Mouse (Mus musculus) stomach, embryonic 15.5 days (tissue): ENCODE data around the gene Gpr153. TPM values are rescaled to one million over a fixed set of nuclear protein-coding genes. Genes with fewer than 3 reads are reported as not detected.
A peak's percentile ranks its signal among the peaks of the same experiment; 100 is the strongest.

Experiments
- ATAC-seq: fragments of 200-750 bp; cut with Nextera tagmentation; 2 replicates; pipeline ENCODE4 v1.8.0; 2017; ENCODE audit warnings: low read depth, moderate number of reproducible peaks, moderate TSS enrichment; ENCODE audit not compliant: insufficient read depth, low FRiP score
- H3K27ac ChIP-seq: fragments of 300-500 bp; sonication (generic); 2 replicates; pipeline ENCODE4 v1.5.1; 2015; ENCODE audit warnings: mild to moderate bottlenecking, inconsistent platforms
- H3K27me3 ChIP-seq: fragments of 300-500 bp; sonication (generic); replicated peaks from 2 replicates; pipeline ENCODE4 v1.6.1; 2015; ENCODE audit warnings: inconsistent platforms
- H3K36me3 ChIP-seq: fragments of 300-500 bp; sonication (generic); 2 replicates; pipeline ENCODE4 v1.6.1; 2015; ENCODE audit warnings: inconsistent platforms
- H3K4me1 ChIP-seq: fragments of 300-500 bp; sonication (generic); 2 replicates; pipeline ENCODE4 v1.6.1; 2015; ENCODE audit warnings: inconsistent platforms
- H3K4me2 ChIP-seq: fragments of 300-500 bp; sonication (generic); 2 replicates; pipeline ENCODE4 v1.6.1; 2015; ENCODE audit warnings: mild to moderate bottlenecking, inconsistent platforms
- H3K4me3 ChIP-seq: fragments of 300-500 bp; sonication (generic); replicated peaks from 2 replicates; pipeline ENCODE4 v1.5.1; 2015; ENCODE audit warnings: inconsistent platforms
- H3K9ac ChIP-seq: fragments of 300-500 bp; sonication (generic); 2 replicates; pipeline ENCODE4 v1.6.1; 2015; ENCODE audit warnings: inconsistent platforms
- H3K9me3 ChIP-seq: fragments of 300-500 bp; sonication (generic); 2 replicates; pipeline ENCODE4 v1.6.1; 2016; ENCODE audit warnings: inconsistent platforms
- WGBS: fragments of 180-500 bp; shearing (Covaris S2); methylation state at CpG from one replicate; pipeline ENCODE4 v1.1.7; 2015; 5-methylcytosine and 5-hydroxymethylcytosine counted together
- polyA plus RNA-seq: library from polyadenylated mRNA; unstranded; fragments of >200 nt; fragmentation: Nextera tagmentation; extraction: Ambion mirVana; gene quantifications from 2 replicates; pipeline ENCODE4 v1.2.1, GENCODE M21; 2015

Gene Gpr153
- polyA plus RNA-seq, 1 experiment from 2014 or later = 13.5 TPM

DNA sequence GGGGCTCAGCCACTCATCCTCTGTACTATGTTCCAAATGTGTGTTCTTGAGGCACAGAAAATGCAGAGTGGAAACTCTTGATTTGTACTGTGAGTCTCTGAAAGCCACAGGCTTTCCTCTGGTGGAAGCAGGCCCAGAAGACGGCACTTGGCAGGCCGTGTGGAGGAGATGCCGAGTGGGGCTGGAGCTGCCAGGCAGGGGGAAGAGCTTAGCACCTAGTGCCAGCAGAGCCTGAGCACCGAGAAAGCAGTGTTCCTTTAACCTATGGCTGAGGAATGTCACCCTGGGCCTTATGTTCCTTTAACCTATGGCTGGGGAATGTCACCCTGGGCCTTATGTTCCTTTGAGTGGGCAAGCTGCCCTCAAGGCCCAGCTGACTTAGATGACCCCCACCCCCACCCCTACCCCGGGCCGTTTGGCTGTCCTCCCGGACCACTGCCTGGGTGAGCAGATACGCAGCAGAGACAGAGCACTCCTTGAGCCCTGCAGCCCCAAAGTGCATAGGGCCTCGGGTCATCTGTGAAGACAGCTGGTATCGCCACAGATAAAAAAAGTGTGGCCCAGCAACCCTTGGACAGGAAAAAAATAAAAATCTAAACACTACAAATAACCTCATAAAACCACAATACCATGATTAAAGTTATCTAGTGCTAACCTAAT lies 7.7 kb upstream of the Gpr153 start:
- Histone ChIP-seq H3K9ac (no peak overlapping the region), H3K36me3 (no peaks in the 10 kb centered on the region), H3K27me3 (no peaks in the 10 kb centered on the region), H3K27ac (no peak overlapping the region), H3K4me1 (peaks cover 17% of the 10 kb centered on the region), H3K9me3 (no peaks in the 10 kb centered on the region), H3K4me2 (no peak overlapping the region), H3K4me3 (no peak overlapping the region)
- ATAC-seq = no peak
- 58% methylated on average over 10 of the region's 10 CpGs for WGBS

DNA sequence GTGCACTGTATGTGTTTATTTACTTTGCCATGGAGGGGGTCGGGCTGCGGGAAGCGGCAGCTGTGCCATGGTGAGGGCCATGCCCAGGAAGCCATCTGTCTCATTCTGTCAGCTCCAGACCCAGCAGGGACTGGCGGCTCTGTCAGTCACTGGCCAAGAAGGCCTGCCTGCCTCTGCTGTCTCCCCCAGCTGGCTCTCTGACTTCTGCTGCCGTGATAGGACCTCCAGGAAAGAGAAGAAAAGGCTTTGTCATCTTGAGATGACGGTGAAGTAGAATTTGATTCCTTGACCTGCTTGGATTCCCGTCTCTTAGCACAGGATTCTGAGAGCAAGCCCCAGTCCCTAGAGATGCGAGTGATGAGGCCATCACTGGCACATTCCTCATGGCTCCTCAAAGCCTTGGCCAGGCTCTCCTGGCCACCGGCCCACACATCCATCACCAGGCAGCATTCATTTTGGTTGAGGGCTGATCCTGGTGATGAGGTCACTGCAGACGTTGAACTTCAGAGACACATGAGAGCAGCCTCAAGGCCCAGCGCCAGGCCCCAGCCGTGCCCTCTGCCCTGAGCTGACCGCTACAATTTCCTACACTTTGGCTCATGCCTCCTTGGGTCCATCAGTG lies 6.2 kb upstream of the Gpr153 start:
- Histone ChIP-seq H3K4me2 (no peak overlapping the region), H3K9me3 (no peaks in the 10 kb centered on the region), H3K27ac (no peak overlapping the region), H3K4me1 (peaks cover 29% of the 10 kb centered on the region), H3K4me3 (no peak overlapping the region), H3K27me3 (no peaks in the 10 kb centered on the region), H3K36me3 (no peaks in the 10 kb centered on the region), H3K9ac (no peak overlapping the region)
- no peak for ATAC-seq
- WGBS = 66% methylated on average over 13 of the region's 13 CpGs

DNA sequence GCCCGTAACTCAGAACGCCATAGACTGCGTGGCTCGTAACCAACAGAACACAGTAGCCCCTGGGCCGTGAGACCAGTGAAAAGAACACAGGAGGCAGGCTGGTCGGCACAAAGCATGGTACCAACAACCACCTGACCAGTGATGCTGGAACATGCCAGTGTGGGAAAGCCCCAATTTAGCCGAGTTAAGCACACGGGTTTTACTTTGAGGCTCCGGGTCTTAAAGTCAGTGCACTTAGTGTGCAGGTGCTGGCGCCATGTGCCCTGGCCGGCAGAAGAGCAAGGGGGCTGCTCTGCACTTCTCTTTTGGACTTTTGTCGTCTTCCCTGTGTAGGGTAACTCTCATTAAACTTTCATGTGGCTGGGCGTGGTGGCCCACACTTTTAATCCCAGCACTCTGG lies 4.1 kb upstream of the Gpr153 start:
- Histone ChIP-seq H3K9ac (no peak overlapping the region), H3K27ac (no peak overlapping the region), H3K9me3 (no peaks in the 10 kb centered on the region), H3K4me3 (no peak overlapping the region), H3K27me3 (peaks cover 8% of the 10 kb centered on the region; the same call in 1 of the 2 replicates), H3K4me1 (peaks cover 41% of the 10 kb centered on the region), H3K36me3 (no peaks in the 10 kb centered on the region), H3K4me2 (no peak overlapping the region)
- no peak for ATAC-seq
- WGBS = 87% methylated on average over 13 of the region's 13 CpGs

DNA sequence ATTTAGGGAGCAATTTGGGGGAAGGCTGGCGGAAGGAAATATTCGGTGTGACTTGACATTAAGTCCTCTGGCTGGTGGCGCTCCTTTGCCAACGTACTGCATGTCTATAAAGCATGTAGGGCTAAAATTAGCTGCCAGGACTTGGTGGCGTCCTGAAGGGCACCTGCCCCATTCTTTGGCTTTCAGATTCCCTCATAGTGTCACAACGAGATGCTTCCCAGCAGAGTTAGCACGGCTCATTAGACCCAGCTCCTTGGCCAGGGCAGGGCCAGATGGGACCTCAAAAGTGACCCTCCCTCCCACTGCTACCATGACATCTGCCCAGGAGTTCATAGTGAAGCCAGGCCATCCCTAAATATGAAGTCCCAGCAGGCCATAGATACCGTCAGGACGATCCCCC lies 3.4 kb upstream of the Gpr153 start:
- 83% methylated on average over 9 of the region's 9 CpGs for WGBS
- peaks cover 13% of the 10 kb centered on the region; the same call in 1 of the 2 replicates for H3K27me3 ChIP-seq
- H3K27ac ChIP-seq = no peak overlapping the region
- no peak overlapping the region for H3K4me3 ChIP-seq
- ATAC-seq = no peak
- H3K9ac ChIP-seq = no peak overlapping the region
- no peaks in the 10 kb centered on the region for H3K36me3 ChIP-seq
- peaks cover 45% of the 10 kb centered on the region for H3K4me1 ChIP-seq
- no peaks in the 10 kb centered on the region for H3K9me3 ChIP-seq
- no peak overlapping the region for H3K4me2 ChIP-seq

DNA sequence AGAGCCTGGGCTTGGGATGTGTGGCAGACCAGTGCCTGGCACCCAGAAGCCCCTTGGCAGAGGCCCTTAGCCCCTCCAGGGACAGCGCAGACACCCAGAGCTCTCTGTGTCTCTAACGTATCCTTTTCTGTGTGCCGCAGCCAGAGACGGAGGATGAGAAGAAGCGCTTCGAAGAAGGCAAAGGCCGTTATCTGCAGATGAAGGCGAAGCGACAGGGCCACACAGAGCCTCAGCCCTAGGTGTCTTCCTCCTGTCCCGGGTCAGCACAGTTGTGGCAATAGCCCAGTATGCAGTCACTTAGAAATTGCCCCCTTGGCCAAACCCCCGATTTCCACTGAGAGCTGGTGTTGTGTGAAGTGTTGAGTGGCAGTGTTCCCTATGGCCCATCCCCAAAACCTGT lies 2.7 kb upstream of the Gpr153 start:
- no peak overlapping the region for H3K9ac ChIP-seq
- H3K4me2 ChIP-seq = no peak overlapping the region
- peaks cover 17% of the 10 kb centered on the region; the same call in 1 of the 2 replicates for H3K27me3 ChIP-seq
- H3K4me3 ChIP-seq = no peak overlapping the region
- H3K27ac ChIP-seq = peak overlapping the region; percentile 82
- H3K36me3 ChIP-seq = no peaks in the 10 kb centered on the region
- H3K9me3 ChIP-seq = no peaks in the 10 kb centered on the region
- 92% methylated on average over 11 of the region's 11 CpGs for WGBS
- no peak for ATAC-seq
- peaks cover 45% of the 10 kb centered on the region for H3K4me1 ChIP-seq

DNA sequence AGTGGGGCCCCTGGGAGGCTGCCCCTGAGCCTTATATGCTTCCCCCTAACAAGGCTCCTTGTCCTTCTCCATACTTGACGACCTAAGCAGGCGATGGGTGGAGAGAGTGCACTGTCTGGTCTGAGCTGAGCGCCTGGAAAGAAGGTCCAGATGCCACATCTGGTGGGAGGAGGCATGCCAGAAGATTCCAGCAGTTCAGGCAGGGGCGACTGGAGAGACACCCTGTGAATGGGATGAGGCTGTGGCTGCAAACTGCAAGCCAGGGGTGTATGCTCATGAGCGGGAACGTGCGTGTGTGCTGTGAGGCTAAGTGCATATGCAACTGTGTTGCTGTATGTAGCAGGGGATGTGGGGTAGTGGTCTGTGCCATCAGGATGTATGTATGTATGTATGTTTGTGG lies 2.0 kb upstream of the Gpr153 start:
- H3K4me3 ChIP-seq = no peak overlapping the region
- H3K27me3 ChIP-seq = peaks cover 17% of the 10 kb centered on the region; the same call in 1 of the 2 replicates
- no peaks in the 10 kb centered on the region for H3K36me3 ChIP-seq
- no peaks in the 10 kb centered on the region for H3K9me3 ChIP-seq
- WGBS = 46% methylated on average over 7 of the region's 7 CpGs
- 0 out of 2 replicates have a peak, but pooled peaks have one; percentile 0 for ATAC-seq
- peaks cover 45% of the 10 kb centered on the region for H3K4me1 ChIP-seq
- H3K9ac ChIP-seq = no peak overlapping the region
- H3K4me2 ChIP-seq = no peak overlapping the region
- H3K27ac ChIP-seq = peak overlapping the region; percentile 82

DNA sequence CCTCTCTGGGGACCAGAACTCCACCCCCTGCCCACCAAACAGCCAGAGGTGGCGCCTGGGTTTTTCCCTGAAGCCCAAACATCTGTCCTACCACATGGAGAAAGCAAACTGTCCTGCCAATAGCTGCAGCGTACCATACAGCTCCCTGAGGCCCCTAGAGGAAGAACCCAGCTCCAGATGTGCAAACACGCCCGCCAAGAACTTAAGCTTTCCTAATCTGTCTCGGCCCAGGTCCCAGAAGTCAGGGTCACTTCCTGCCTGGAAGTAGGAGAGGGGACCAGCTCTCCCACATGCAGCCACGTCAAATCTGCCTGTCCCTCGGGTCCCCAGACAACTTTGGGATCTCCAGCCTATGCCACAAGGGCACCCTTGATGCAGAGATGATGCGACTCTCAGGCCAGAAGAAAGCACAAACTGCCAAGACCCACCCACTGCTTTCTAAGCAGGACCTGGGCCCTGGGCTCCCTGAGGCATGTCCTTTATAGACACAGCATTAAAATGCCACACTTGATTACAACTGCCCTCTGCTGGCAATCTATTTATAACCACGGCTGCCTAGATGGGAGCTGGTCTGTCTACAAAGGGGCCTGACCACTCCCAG lies 1.5 kb upstream of the Gpr153 start:
- Histone ChIP-seq H3K27me3 (peaks cover 17% of the 10 kb centered on the region; the same call in 1 of the 2 replicates), H3K9me3 (no peaks in the 10 kb centered on the region), H3K9ac (no peak overlapping the region), H3K4me1 (peaks cover 45% of the 10 kb centered on the region), H3K4me3 (no peak overlapping the region), H3K4me2 (peak overlapping the region; percentile 95; the same call in 1 of the 2 replicates), H3K27ac (peak overlapping the region; percentile 82), H3K36me3 (no peaks in the 10 kb centered on the region)
- ATAC-seq = peak; percentile 23; the same call in 1 of the 2 replicates
- WGBS = 20% methylated on average over 9 of the region's 9 CpGs

DNA sequence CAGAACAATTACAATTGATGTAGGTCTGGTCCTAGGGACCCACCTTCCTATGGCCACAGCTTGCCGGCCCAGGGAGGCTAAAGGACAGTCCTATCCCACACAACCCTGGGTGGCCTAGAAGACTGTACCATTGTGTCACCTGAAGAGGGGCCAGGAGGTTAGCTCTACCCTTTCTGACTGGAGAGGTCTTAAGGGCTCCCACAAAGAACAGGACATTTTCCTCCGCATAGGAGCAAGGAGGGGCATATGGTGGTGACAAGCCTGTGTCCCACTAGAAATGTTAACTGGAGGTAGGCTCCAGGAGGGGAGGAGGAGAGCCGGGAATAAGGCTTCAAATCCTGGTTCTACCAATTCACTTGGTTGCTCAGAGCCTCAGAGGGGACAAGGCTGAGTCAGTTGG lies 841 bp upstream of the Gpr153 start:
- Histone ChIP-seq H3K27me3 (peaks cover 17% of the 10 kb centered on the region; the same call in 1 of the 2 replicates), H3K9ac (no peak overlapping the region), H3K27ac (peak overlapping the region; percentile 82), H3K4me1 (peaks cover 45% of the 10 kb centered on the region), H3K36me3 (no peaks in the 10 kb centered on the region), H3K4me2 (peak overlapping the region; percentile 95), H3K9me3 (no peaks in the 10 kb centered on the region), H3K4me3 (no peak overlapping the region)
- ATAC-seq = no peak
- WGBS = 34% methylated on average over 3 of the region's 3 CpGs

DNA sequence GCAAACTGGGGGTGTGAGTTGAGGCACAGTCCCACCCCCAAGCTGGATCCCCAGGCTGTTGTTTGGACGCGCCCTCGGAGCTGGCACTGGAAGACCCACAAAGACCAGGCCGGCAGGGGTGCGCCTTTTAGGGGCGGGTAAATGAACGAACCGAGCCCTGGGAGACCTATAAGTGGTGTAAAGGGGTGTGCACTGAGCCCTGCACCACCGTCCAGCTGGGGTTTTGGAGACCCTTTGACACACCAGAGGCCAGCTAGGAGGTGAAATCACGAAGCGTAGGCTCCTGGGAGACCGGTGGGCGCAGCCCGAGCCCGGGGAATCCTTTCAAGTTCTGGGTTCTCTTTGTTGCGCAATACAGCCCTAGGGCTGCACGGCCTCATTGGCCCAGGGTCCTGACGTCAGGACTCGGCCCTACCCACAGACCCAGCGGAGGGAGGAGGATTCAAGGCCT lies 674 bp downstream of the Gpr153 start:
- ATAC-seq = no peak

DNA sequence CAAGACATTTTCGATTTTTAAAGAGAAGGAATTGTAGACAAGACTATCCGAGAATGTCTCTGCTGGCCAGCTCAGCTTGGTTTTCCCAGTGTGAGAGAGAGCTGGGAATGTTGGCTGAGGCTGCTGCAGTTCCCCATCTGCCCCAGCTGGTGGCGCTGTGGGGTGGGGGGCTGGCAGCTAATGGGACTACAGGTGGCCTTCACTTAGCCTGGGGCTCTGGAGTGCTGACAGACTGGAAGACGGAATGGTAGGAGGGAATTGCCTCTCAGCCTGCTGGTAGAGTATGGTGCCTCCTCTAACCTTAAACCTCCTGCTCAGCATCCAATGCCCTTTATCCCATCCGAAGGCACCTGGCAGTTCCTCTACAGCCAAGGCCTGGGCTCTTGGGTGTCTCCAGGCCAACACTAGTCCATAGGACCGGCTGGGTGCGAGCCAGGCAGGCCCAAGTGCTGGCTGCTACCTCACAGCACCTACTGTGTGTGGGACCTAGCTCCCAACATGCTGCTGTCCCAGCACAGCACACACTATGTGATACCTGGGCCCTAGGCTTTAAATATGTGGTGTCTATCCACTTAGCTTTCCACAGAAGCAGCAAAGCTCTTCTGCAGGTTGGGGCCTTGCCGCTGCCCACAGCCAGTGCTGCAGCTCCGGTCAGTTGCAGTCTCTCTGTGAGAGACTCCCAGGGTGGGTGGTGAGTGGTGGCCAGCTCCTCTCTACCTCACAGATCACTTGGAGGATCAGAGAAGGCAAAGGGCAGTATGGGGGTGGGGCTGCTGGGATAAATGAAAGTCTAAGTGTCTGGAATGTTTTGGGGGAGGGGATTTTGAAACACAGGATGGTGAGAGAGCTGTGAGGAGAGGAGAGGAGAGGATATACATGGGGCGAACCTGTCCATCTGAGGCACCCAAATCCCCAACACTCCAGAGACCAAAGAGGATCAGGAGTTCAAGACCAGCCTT lies 2.6 kb downstream of the Gpr153 start:
- Histone ChIP-seq H3K4me2 (no peak overlapping the region), H3K27ac (no peak overlapping the region), H3K27me3 (peaks cover 38% of the 10 kb centered on the region), H3K36me3 (no peaks in the 10 kb centered on the region), H3K4me3 (no peak overlapping the region), H3K9me3 (no peaks in the 10 kb centered on the region), H3K9ac (no peak overlapping the region), H3K4me1 (peaks cover 36% of the 10 kb centered on the region)
- no peak for ATAC-seq
- 60% methylated on average over 10 of the region's 10 CpGs for WGBS

More for the DNA sequence above, 674 bp downstream of the Gpr153 start:
- H3K9me3 ChIP-seq = no peaks in the 10 kb centered on the region
- peak overlapping the region; percentile 63 for H3K4me3 ChIP-seq
- peak overlapping the region; percentile 95 for H3K4me2 ChIP-seq
- H3K36me3 ChIP-seq = no peaks in the 10 kb centered on the region
- peaks cover 18% of the 10 kb centered on the region for H3K27me3 ChIP-seq
- H3K27ac ChIP-seq = peak overlapping the region; percentile 82; the same call in 1 of the 2 replicates
- H3K4me1 ChIP-seq = peaks cover 45% of the 10 kb centered on the region
- H3K9ac ChIP-seq = peak overlapping the region; percentile 82
- WGBS = 5% methylated on average over 20 of the region's 20 CpGs

DNA sequence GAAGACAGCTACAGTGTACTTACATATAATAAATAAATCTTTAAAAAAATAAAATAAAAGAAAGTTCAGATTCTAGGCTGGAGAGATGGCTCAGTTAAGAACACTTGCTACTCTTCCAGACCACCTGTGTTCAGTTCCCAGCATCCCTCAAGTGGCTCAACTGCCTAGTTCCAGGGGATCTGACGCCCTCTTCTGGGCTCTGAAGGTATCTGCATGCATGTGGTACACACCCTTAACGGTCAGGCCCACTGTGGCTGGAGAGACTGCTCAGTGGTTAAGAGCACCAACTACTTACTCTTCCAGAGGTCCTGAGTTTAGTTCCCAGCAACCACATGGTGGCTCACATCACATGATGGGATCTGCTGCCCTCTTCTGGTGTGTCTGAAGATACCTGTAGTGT lies 3.9 kb downstream of the Gpr153 start:
- Histone ChIP-seq H3K27ac (no peak overlapping the region), H3K9ac (no peak overlapping the region), H3K4me2 (no peak overlapping the region), H3K27me3 (peaks cover 51% of the 10 kb centered on the region), H3K36me3 (no peaks in the 10 kb centered on the region), H3K4me1 (peaks cover 28% of the 10 kb centered on the region), H3K4me3 (no peak overlapping the region), H3K9me3 (no peaks in the 10 kb centered on the region)
- 61% methylated on average over 2 of the region's 2 CpGs for WGBS
- no peak for ATAC-seq
